Mouse (Mus musculus): ENCODE results near the gene Tecpr2.

GRCm38 (mm10) chr12:110986536-110987425, 97.7 kb downstream of the Tecpr2 start:
- no peak for TF ChIP-seq POLR2A (IDR thresholded peaks at IDR 0.05; ENCODE audit: insufficient read length, low read depth)
- TF ChIP-seq TCF3 (IDR thresholded peaks at IDR 0.05; ENCODE audit: insufficient read length, low read depth), result no peak
- TF ChIP-seq MYOG (IDR thresholded peaks at IDR 0.05; ENCODE audit: control insufficient read depth in 1 of 3, insufficient read depth in 1 of 3, insufficient read length in 2 of 3, low read depth in 2 of 3), result no peak
- TF ChIP-seq TCF12 (IDR thresholded peaks at IDR 0.05; ENCODE audit: insufficient read depth, poor library complexity, severe bottlenecking), result no peak
- no peak for TF ChIP-seq CEBPB (IDR thresholded peaks at IDR 0.05; ENCODE audit: insufficient read depth, poor library complexity, severe bottlenecking)
- TF ChIP-seq MYOD1 (IDR thresholded peaks at IDR 0.05; ENCODE audit: control insufficient read depth in 1 of 3, insufficient read length in 2 of 3, low read depth in 2 of 3), result no peak
- no peak for TF ChIP-seq POLR2AphosphoS2 (IDR thresholded peaks at IDR 0.05; ENCODE audit: insufficient read length, low read depth)
- TF ChIP-seq USF1 (IDR thresholded peaks at IDR 0.05; ENCODE audit: low read depth), result no peak
- TF ChIP-seq MAX (IDR thresholded peaks at IDR 0.05; ENCODE audit: low read depth), result no peak
